Mouse (Mus musculus) forebrain, postnatal 0 days (tissue): ENCODE data around the gene Ext2. TPM values are rescaled to one million over a fixed set of nuclear protein-coding genes. Genes with fewer than 3 reads are reported as not detected.

Experiments
- ATAC-seq: fragments of 200-750 bp; cut with Nextera tagmentation; 2 replicates; pipeline ENCODE4 v1.8.0; 2017; ENCODE audit warnings: mild to moderate bottlenecking, moderate library complexity
- DNase-seq: peaks from one replicate; pipeline ENCODE4 v3.0.0-alpha.2; 2015
- H3K27ac ChIP-seq: fragments of 300-500 bp; sonication (generic); 2 replicates; pipeline ENCODE4 v1.5.1; 2014; ENCODE audit warnings: low read depth, mild to moderate bottlenecking, antibody characterized with exemption, low read length, moderate library complexity, mixed read lengths
- H3K27me3 ChIP-seq: fragments of 300-500 bp; sonication (generic); 2 replicates; pipeline ENCODE4 v1.6.1; 2014; ENCODE audit warnings: mild to moderate bottlenecking, low read length, mixed read lengths; ENCODE audit not compliant: insufficient read depth
- H3K36me3 ChIP-seq: fragments of 300-500 bp; sonication (generic); 2 replicates; pipeline ENCODE4 v1.6.1; 2014; ENCODE audit warnings: mild to moderate bottlenecking, moderate library complexity; ENCODE audit not compliant: insufficient read depth
- H3K4me1 ChIP-seq: fragments of 300-500 bp; sonication (generic); 2 replicates; pipeline ENCODE4 v1.6.1; 2014; ENCODE audit warnings: antibody characterized with exemption; ENCODE audit not compliant: insufficient read depth
- H3K4me2 ChIP-seq: fragments of 300-500 bp; sonication (generic); 2 replicates; pipeline ENCODE4 v1.6.1; 2014; ENCODE audit warnings: low read depth, mild to moderate bottlenecking, moderate library complexity
- H3K4me3 ChIP-seq: fragments of 300-500 bp; sonication (generic); 2 replicates; pipeline ENCODE4 v1.5.1; 2014; ENCODE audit warnings: low read depth, low read length, mixed read lengths
- H3K9ac ChIP-seq: fragments of 300-500 bp; sonication (generic); 2 replicates; pipeline ENCODE4 v1.6.1; 2014; ENCODE audit warnings: mild to moderate bottlenecking
- H3K9me3 ChIP-seq: fragments of 300-500 bp; sonication (generic); 2 replicates; pipeline ENCODE4 v1.6.1; 2016; ENCODE audit warnings: low read length
- CTCF ChIP-seq: sonication (generic); IDR thresholded peaks from 2 replicates; pipeline ENCODE4 v1.5.1; 2016; ENCODE audit warnings: antibody characterized with exemption, control low read depth, low read depth
- whole genome bisulfite sequencing: fragments of 180-500 bp; shearing (Covaris S2); extraction: QIAGEN DNeasy Blood & Tissue Kit; methylation state at CpG from one replicate; pipeline ENCODE4 v1.1.7; 2014; 5-methylcytosine and 5-hydroxymethylcytosine counted together
- polyA plus RNA-seq: library from polyadenylated mRNA; unstranded; fragments of >200 nt; fragmentation: Nextera tagmentation; extraction: Ambion mirVana; gene quantifications from 2 replicates; pipeline ENCODE4 v1.2.1, GENCODE M21; 2015
- total RNA-seq: library from RNA; depleted of rRNA; stranded (reverse); fragments of >200 nt; gene quantifications from 2 replicates; pipeline ENCODE4 v1.2.3, GENCODE M21; 2014

Ext2 gene
- total and polyA plus RNA-seq, 2 experiments from 2014 or later, result 37.7 to 68.6 TPM

DNA sequence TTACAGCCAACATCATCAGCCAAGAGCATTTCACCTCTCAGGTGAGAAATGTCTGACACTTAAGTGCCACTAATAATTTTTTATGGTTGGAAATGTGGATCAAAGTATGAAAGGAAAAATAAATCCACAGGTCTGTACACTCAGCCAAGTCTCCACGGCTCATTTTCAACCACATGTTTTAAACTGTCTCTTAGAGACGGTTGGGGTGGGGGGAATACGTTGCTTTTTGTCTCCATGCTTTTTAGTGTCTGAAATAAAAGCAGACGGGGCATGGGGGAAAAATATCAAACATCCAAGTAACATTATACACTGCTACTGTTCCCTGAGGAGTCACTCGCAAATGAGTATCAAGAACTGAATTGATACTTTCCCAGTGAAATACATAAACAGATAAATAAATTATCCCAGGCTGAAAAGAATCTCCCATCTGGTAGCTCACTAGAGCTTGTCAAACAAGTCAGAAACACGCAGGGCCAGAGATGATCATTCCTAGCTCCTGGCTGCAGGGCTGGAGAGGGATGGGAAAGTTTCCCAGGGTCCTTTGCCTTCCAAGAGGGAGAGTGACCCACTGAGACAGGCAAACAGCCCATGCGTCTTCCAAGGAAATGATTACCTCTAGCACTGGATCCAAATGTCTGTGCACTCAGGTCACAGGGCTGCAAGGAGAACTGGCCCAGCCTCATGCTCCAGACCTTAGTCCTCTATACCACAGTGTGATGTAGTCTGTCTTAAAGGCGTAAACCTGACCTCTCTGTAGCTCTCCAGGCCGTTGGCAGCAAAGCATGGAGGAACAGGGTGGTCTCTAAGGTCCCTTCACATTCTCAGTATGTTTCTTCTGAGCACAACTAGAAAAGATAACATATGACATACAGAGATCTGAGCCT lies 102.3 kb downstream of the Ext2 start:
- no peak for TF ChIP-seq CTCF
- Histone ChIP-seq H3K9ac (no peak overlapping the region), H3K27ac (no peak overlapping the region), H3K9me3 (peaks cover 3% of the 10 kb centered on the region; the same call in 1 of the 2 replicates), H3K4me1 (no peaks in the 10 kb centered on the region), H3K27me3 (no peaks in the 10 kb centered on the region), H3K36me3 (peaks cover 2% of the 10 kb centered on the region; the same call in 1 of the 2 replicates), H3K4me3 (no peak overlapping the region), H3K4me2 (no peak overlapping the region)
- DNase-seq (no peak), ATAC-seq (0 out of 2 replicates have a peak, but pooled peaks have one; percentile 20)
- WGBS, result 63% methylated on average over 9 of the region's 9 CpGs

DNA sequence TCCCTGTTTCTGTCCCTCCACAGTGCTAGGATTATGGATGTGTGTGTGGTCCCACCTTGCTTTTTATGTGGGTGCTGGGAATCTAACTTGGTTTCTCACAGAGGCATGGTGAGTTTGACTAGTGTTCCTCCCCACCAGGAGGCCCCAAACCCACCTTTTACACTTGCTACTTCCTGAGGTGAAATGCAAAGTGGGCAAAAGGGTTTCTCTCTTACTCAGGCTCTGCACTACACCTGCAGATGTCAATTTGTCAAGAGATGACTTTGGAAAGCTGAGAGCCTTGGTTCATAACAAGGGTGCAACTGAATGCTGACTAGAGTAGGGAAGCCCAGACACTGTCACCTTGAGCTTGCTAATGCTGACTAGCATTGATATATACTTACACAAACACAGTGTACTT lies 109.1 kb downstream of the Ext2 start:
- Histone ChIP-seq H3K36me3 (no peaks in the 10 kb centered on the region), H3K27ac (no peak overlapping the region), H3K4me3 (no peak overlapping the region), H3K4me1 (no peaks in the 10 kb centered on the region), H3K27me3 (no peaks in the 10 kb centered on the region), H3K4me2 (no peak overlapping the region), H3K9ac (no peak overlapping the region), H3K9me3 (no peaks in the 10 kb centered on the region)
- DNase-seq, result no peak
- no peak for ATAC-seq
- TF ChIP-seq CTCF, result no peak

DNA sequence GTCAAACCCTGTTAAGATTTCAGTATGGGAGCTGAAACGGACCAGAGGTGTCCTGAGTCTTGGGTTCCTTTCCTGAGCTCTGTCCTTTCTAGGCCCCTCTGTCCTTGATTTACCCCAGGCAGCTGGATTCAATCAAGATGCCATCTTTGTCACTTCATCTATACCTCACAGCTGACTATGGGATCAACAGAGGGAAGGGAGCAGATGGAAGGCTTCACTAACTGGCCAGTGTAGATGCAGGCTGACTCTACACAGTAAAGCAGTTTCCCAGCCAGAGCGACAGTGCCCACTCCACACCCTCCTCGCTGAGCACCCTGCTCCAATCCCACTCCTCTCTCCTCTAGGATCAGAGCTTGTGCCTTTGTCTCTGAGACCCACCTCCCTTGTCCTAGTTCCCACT lies 110.9 kb downstream of the Ext2 start:
- 86% methylated on average over 3 of the region's 3 CpGs for WGBS

DNA sequence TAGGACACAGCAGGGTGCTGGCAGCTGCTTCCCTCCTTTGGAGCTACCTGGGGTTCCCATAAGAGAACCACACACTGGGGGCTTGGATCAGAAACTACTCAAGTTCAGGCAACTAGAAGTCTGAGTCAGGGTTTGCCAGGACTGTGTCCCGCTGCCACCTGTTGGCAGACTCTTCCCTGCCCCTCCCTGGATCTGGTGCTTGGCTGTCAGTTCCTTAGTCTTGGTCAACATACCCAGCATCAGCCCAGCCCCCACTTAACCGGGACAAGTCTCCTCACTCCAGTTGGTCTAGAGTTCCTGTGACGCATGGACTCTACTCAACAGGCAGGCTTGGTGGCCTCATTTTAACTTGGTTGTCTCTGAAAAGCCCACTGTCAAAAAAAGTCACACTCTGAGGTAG lies 112.7 kb downstream of the Ext2 start:
- 79% methylated on average over 3 of the region's 3 CpGs for WGBS
- DNase-seq (no peak), ATAC-seq (no peak)
- Histone ChIP-seq H3K4me3 (no peak overlapping the region), H3K9me3 (no peaks in the 10 kb centered on the region), H3K27me3 (no peaks in the 10 kb centered on the region), H3K27ac (no peak overlapping the region), H3K4me2 (no peak overlapping the region), H3K4me1 (no peaks in the 10 kb centered on the region), H3K36me3 (peaks cover 5% of the 10 kb centered on the region; the same call in 1 of the 2 replicates), H3K9ac (no peak overlapping the region)
- no peak for TF ChIP-seq CTCF

More for the DNA sequence above, 110.9 kb downstream of the Ext2 start:
- ATAC-seq, result peak; percentile 47
- Histone ChIP-seq H3K27ac (no peak overlapping the region), H3K4me1 (no peaks in the 10 kb centered on the region), H3K4me3 (no peak overlapping the region), H3K9ac (no peak overlapping the region), H3K9me3 (no peaks in the 10 kb centered on the region), H3K27me3 (no peaks in the 10 kb centered on the region), H3K36me3 (peaks cover 5% of the 10 kb centered on the region; the same call in 1 of the 2 replicates), H3K4me2 (no peak overlapping the region)
- DNase-seq, result no peak
- TF ChIP-seq CTCF, result no peak

DNA sequence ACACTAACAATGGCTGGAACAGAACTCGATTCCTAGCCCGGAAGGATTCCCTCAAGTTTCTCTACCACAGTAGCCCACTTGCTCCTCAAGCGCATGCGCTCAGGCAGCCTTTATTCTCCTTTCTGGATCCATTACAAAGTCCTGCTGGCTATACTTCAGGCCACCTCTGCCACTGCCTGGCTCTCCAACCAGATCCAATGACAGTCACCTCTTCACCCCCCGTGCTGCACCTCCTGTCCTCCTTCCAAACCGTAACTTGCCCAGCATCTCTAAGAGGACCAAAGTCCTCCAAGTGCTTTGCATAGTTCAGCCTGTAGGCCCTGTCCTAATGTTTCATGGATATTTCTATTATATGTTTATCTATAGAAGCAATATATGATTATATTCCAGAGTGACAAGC lies 113.1 kb downstream of the Ext2 start:
- Histone ChIP-seq H3K27me3 (no peaks in the 10 kb centered on the region), H3K4me3 (no peak overlapping the region), H3K27ac (no peak overlapping the region), H3K4me2 (no peak overlapping the region), H3K9ac (no peak overlapping the region), H3K9me3 (no peaks in the 10 kb centered on the region), H3K4me1 (no peaks in the 10 kb centered on the region), H3K36me3 (peaks cover 6% of the 10 kb centered on the region; the same call in 1 of the 2 replicates)
- TF ChIP-seq CTCF, result no peak
- ATAC-seq (no peak), DNase-seq (no peak)
- WGBS, result 92% methylated on average over 6 of the region's 6 CpGs

DNA sequence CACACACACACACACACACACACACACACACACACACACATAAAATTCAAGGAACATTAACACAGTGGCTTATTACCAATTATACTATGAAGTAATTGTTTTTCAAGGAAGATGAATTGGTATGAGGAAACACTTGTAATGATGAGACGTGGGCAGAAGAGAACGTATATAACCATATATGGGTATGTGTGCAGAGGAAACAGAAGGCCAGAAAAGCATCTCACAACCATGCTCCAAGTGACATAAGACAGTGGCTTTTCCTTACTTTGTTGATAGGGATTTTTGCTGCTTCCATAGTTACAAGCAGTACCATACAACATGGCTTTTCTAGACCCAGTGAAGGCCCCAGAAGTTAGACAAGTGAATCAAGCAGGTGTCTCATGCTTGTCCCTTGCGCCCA lies 115.5 kb downstream of the Ext2 start:
- H3K4me3 ChIP-seq, result no peak overlapping the region
- no peak for TF ChIP-seq CTCF
- 96% methylated on average over 3 of the region's 3 CpGs for WGBS
- H3K9ac ChIP-seq, result no peak overlapping the region
- no peak overlapping the region for H3K4me2 ChIP-seq
- ATAC-seq (peak; percentile 48), DNase-seq (no peak)
- H3K36me3 ChIP-seq, result peaks cover 24% of the 10 kb centered on the region; the same call in 1 of the 2 replicates
- no peak overlapping the region for H3K27ac ChIP-seq
- no peaks in the 10 kb centered on the region for H3K27me3 ChIP-seq
- no peaks in the 10 kb centered on the region for H3K9me3 ChIP-seq
- H3K4me1 ChIP-seq, result no peaks in the 10 kb centered on the region

DNA sequence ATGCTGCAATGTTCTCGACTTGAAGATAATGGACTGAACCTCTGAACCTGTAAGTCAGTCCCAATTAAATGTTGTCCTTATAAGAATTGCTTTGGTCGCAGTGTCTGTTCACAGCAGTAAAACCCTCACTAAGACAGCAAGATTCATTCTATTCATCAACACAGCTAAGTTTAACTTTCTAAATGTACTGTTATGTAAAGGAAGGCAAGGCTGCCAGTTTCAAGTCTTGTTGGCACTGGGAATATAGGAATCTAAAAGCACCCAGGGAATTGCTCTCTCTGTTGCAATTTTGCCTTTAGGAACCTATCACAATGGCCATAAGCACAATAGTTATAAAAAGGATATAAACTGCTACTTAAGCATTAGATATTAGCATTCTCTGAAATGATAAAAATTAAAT lies 116.0 kb downstream of the Ext2 start:
- H3K4me2 ChIP-seq, result no peak overlapping the region
- H3K4me3 ChIP-seq, result no peak overlapping the region
- no peak overlapping the region for H3K27ac ChIP-seq
- WGBS, result 85% methylated on average over 2 of the region's 2 CpGs
- no peaks in the 10 kb centered on the region for H3K4me1 ChIP-seq
- no peak overlapping the region for H3K9ac ChIP-seq
- no peak for ATAC-seq
- no peaks in the 10 kb centered on the region for H3K9me3 ChIP-seq
- peaks cover 24% of the 10 kb centered on the region; the same call in 1 of the 2 replicates for H3K36me3 ChIP-seq
- no peak for DNase-seq
- H3K27me3 ChIP-seq, result no peaks in the 10 kb centered on the region
- TF ChIP-seq CTCF, result no peak
